Mouse (Mus musculus) CH12.LX (cell line): ENCODE results near the gene Olfr1459. TPM values are rescaled to one million over a fixed set of nuclear protein-coding genes. Genes with fewer than 3 reads are reported as not detected.

Experiments used
- DNase-seq: peaks from one replicate; pipeline ENCODE4 v3.0.0-alpha.2; 2013; ENCODE audit errors: extremely low read depth
- H3K27ac ChIP-seq: 2 replicates; pipeline ENCODE4 v1.5.1; 2012; ENCODE audit warnings: low read depth, mild to moderate bottlenecking, control low read depth, moderate library complexity; ENCODE audit not compliant: insufficient read depth
- H3K27me3 ChIP-seq: replicated peaks from 2 replicates; pipeline ENCODE3; 2012; ENCODE audit warnings: inconsistent platforms
- H3K36me3 ChIP-seq, 2 experiments: replicated peaks in 1 of 2; 2 replicates each; pipeline versions ENCODE3 to v1.6.1; 2012; ENCODE audit warnings: inconsistent platforms in 1 of 2, low read length in 1 of 2, mild to moderate bottlenecking in 1 of 2, mixed read lengths in 1 of 2, moderate library complexity in 1 of 2; ENCODE audit not compliant: control insufficient read depth in 1 of 2, insufficient read depth in 1 of 2
- H3K4me1 ChIP-seq, 2 experiments: 2 replicates each; pipeline ENCODE4 v1.6.1; 2012; ENCODE audit warnings: inconsistent platforms in 1 of 2, moderate library complexity in 1 of 2; ENCODE audit not compliant: insufficient read depth in 2 of 2, control insufficient read depth in 1 of 2
- H3K4me2 ChIP-seq: 2 replicates; pipeline ENCODE4 v1.6.1; 2012; ENCODE audit warnings: low read depth, mild to moderate bottlenecking, control low read depth; ENCODE audit not compliant: poor library complexity, insufficient read depth, severe bottlenecking
- H3K4me3 ChIP-seq, 3 experiments: fragments of 150-350 bp in 1 of 3; sonication (generic) in 1 of 3; replicated peaks in 1 of 3; 2 replicates each; pipeline versions ENCODE3 to v1.5.1; 2011 to 2012; ENCODE audit warnings: low read depth in 2 of 3, low read length in 2 of 3, mild to moderate bottlenecking in 2 of 3, moderate library complexity in 2 of 3, control low read depth in 1 of 3, improper control_type of control experiment in 1 of 3, inconsistent platforms in 1 of 3, mixed read lengths in 1 of 3; ENCODE audit not compliant: poor library complexity in 1 of 3
- H3K79me2 ChIP-seq: replicated peaks from 2 replicates; pipeline ENCODE4 v1.6.1; 2012; ENCODE audit warnings: mild to moderate bottlenecking, moderate library complexity; ENCODE audit not compliant: control insufficient read depth, poor library complexity, insufficient read depth, severe bottlenecking; ENCODE audit errors: extremely low read depth
- H3K9ac ChIP-seq: 2 replicates; pipeline ENCODE4 v1.6.1; 2012; ENCODE audit warnings: low read depth, mild to moderate bottlenecking, control low read depth, moderate library complexity; ENCODE audit not compliant: insufficient read depth
- H3K9me3 ChIP-seq: replicated peaks from 2 replicates; pipeline ENCODE3; 2012; ENCODE audit warnings: low read length, inconsistent platforms, mixed read lengths
- CTCF ChIP-seq, 2 experiments: IDR thresholded peaks in 1 of 2; conservative IDR thresholded peaks in 1 of 2; 2 replicates each; pipeline ENCODE4 v1.5.1; 2011 to 2012; ENCODE audit warnings: low read depth in 2 of 2, low read length in 2 of 2, improper control_type of control experiment in 1 of 2, inconsistent platforms in 1 of 2, mild to moderate bottlenecking in 1 of 2, moderate library complexity in 1 of 2
- MAFK ChIP-seq: IDR thresholded peaks from 2 replicates; pipeline ENCODE4 v1.6.1; 2011; ENCODE audit warnings: low read length, improper control_type of control experiment; ENCODE audit not compliant: insufficient replicate concordance
- PAX5 ChIP-seq: IDR thresholded peaks from 2 replicates; pipeline ENCODE4 v1.6.1; 2012; ENCODE audit warnings: low read length, inconsistent platforms, mixed read lengths
- POLR2AphosphoS2 ChIP-seq: IDR thresholded peaks from 2 replicates; pipeline ENCODE4 v1.6.1; 2011; ENCODE audit warnings: low read depth, low read length, improper control_type of control experiment
- TCF12 ChIP-seq: IDR thresholded peaks from 2 replicates; pipeline ENCODE4 v1.6.1; 2014; ENCODE audit warnings: low read depth, mild to moderate bottlenecking, inconsistent platforms, low read length, improper control_type of control experiment
- ZKSCAN1 ChIP-seq: IDR thresholded peaks from 2 replicates; pipeline ENCODE4 v1.6.1; 2012; ENCODE audit warnings: low read depth, inconsistent platforms, low read length, improper control_type of control experiment, borderline replicate concordance
- ZNF384 ChIP-seq: IDR thresholded peaks from 2 replicates; pipeline ENCODE4 v1.6.1; 2012; ENCODE audit warnings: low read depth, low read length, improper control_type of control experiment, inconsistent platforms
- dilution Hi-C: fragments of 300-500 bp; cut with MboI; formaldehyde crosslinking; loops from 2 replicates; pipeline ENCODE4 v1.14.3; 2020; ENCODE audit warnings: low sequenced_read_pairs; ENCODE audit not compliant: extremely low pct_unique_long_range_greater_than_20kb, extremely low pct_ligation_motif_present
- in situ Hi-C: fragments of 300-500 bp; cut with MboI; formaldehyde crosslinking; loops from 3 replicates; pipeline ENCODE4 v1.14.3; 2019; ENCODE audit warnings: low sequenced_read_pairs, low pct_ligation_motif_present, low pct_unique_long_range_greater_than_20kb, mixed read lengths
- polyA plus RNA-seq: library from polyadenylated mRNA; unstranded; fragments of >175 nt; gene quantifications from 2 replicates; pipeline ENCODE4 v1.2.1, GENCODE M21; 2012; ENCODE audit warnings: low read depth; ENCODE audit not compliant: insufficient read length
- total RNA-seq, 2 experiments: library from RNA; depleted of rRNA; stranded (reverse); fragments of 300-350 nt in 1 of 2; fragments of >200 nt in 1 of 2; gene quantifications; 2 replicates each; pipeline ENCODE4 v1.2.3; 2012 to 2014

Gene Olfr1459
- total and polyA plus RNA-seq, 3 experiments = not detected

DNA sequence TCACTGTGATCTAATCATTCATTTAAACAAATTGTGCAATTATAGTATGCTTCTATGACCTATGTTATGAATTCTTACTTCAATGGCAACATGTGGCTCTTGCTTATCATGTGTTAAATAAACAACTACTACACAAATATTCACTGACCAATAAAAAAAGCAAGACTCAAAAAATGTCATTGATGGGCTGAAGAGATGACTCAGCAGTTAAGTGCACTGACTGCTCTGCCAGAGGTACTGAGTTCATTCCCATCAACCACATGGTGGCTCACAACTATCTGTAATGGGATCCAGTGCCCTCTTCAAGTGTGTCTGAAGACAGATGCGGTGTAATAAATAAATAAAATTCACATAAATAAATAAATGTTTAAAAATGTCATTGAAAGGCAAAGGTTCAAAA lies 55.4 kb downstream of the Olfr1459 start:
- no peak overlapping the region for H3K9ac ChIP-seq
- H3K79me2 ChIP-seq = no peaks in the 10 kb centered on the region
- no peaks in the 10 kb centered on the region for H3K4me1 ChIP-seq
- dilution Hi-C loops = no loop called here
- no peak overlapping the region for H3K27ac ChIP-seq
- H3K36me3 ChIP-seq = no peaks in the 10 kb centered on the region
- TF ChIP-seq TCF12 (no peak), ZKSCAN1 (no peak), POLR2AphosphoS2 (no peak), CTCF (conservative IDR thresholded peaks at IDR 0.05 in 1 of 2, IDR thresholded peaks at IDR 0.05 in 1 of 2; ENCODE audit: low read depth in 2 of 2, low read length in 2 of 2) (no peak), PAX5 (no peak), ZNF384 (no peak), MAFK (peak; percentile 54; the same call in 1 of the 2 replicates)
- H3K4me3 ChIP-seq = no peak overlapping the region
- H3K9me3 ChIP-seq = no peaks in the 10 kb centered on the region
- H3K27me3 ChIP-seq = no peaks in the 10 kb centered on the region
- H3K4me2 ChIP-seq = no peak overlapping the region
- no peak for DNase-seq
- in situ Hi-C loops = no loop called here

Other genes with a start within 250 kb of the Olfr1459 start
- not detected in 2 replicates for gene Olfr1447, start 245.8 kb downstream of the Olfr1459 start, total RNA-seq (2012; rRNA removed)
- not detected in 2 replicates for gene Olfr1447, start 245.8 kb downstream of the Olfr1459 start, total RNA-seq (2014; rRNA removed)
- gene Olfr1447, start 245.8 kb downstream of the Olfr1459 start, polyA plus RNA-seq = not detected in 2 replicates
- gene Olfr1448, start 225.1 kb downstream of the Olfr1459 start, total RNA-seq (2012; rRNA removed) = not detected in 2 replicates
- gene Olfr1448, start 225.1 kb downstream of the Olfr1459 start, total RNA-seq (2014; rRNA removed) = not detected in 2 replicates
- not detected in 2 replicates for gene Olfr1448, start 225.1 kb downstream of the Olfr1459 start, polyA plus RNA-seq
- not detected in 2 replicates for gene Olfr1449, start 218.7 kb downstream of the Olfr1459 start, total RNA-seq (2012; rRNA removed)
- not detected in 2 replicates for gene Olfr1449, start 218.7 kb downstream of the Olfr1459 start, total RNA-seq (2014; rRNA removed)
- not detected in 2 replicates for gene Olfr1449, start 218.7 kb downstream of the Olfr1459 start, polyA plus RNA-seq
- not detected in 2 replicates for gene Olfr1450, start 199.3 kb downstream of the Olfr1459 start, total RNA-seq (2012; rRNA removed)
- not detected in 2 replicates for gene Olfr1450, start 199.3 kb downstream of the Olfr1459 start, total RNA-seq (2014; rRNA removed)
- gene Olfr1450, start 199.3 kb downstream of the Olfr1459 start, polyA plus RNA-seq = not detected in 2 replicates
- not detected in 2 replicates for gene Olfr1451, start 154.5 kb downstream of the Olfr1459 start, total RNA-seq (2012; rRNA removed)
- gene Olfr1451, start 154.5 kb downstream of the Olfr1459 start, total RNA-seq (2014; rRNA removed) = not detected in 2 replicates
- gene Olfr1451, start 154.5 kb downstream of the Olfr1459 start, polyA plus RNA-seq = not detected in 2 replicates
- gene Olfr1453, start 121.2 kb downstream of the Olfr1459 start, total RNA-seq (2012; rRNA removed) = not detected in 2 replicates
- not detected in 2 replicates for gene Olfr1453, start 121.2 kb downstream of the Olfr1459 start, total RNA-seq (2014; rRNA removed)
- not detected in 2 replicates for gene Olfr1453, start 121.2 kb downstream of the Olfr1459 start, polyA plus RNA-seq
- gene Olfr1454, start 88.9 kb downstream of the Olfr1459 start, total RNA-seq (2012; rRNA removed) = not detected in 2 replicates
- gene Olfr1454, start 88.9 kb downstream of the Olfr1459 start, total RNA-seq (2014; rRNA removed) = not detected in 2 replicates
- not detected in 2 replicates for gene Olfr1454, start 88.9 kb downstream of the Olfr1459 start, polyA plus RNA-seq
- not detected in 2 replicates for gene Olfr1457, start 51.7 kb downstream of the Olfr1459 start, total RNA-seq (2012; rRNA removed)
- not detected in 2 replicates for gene Olfr1457, start 51.7 kb downstream of the Olfr1459 start, total RNA-seq (2014; rRNA removed)
- not detected in 2 replicates for gene Olfr1457, start 51.7 kb downstream of the Olfr1459 start, polyA plus RNA-seq
- gene Olfr1458, start 42.8 kb downstream of the Olfr1459 start, total RNA-seq (2012; rRNA removed) = not detected in 2 replicates
- gene Olfr1458, start 42.8 kb downstream of the Olfr1459 start, total RNA-seq (2014; rRNA removed) = not detected in 2 replicates
- not detected in 2 replicates for gene Olfr1458, start 42.8 kb downstream of the Olfr1459 start, polyA plus RNA-seq
- not detected in 2 replicates for gene Olfr1461, start 13.5 kb upstream of the Olfr1459 start, total RNA-seq (2012; rRNA removed)
- gene Olfr1461, start 13.5 kb upstream of the Olfr1459 start, total RNA-seq (2014; rRNA removed) = not detected in 2 replicates
- not detected in 2 replicates for gene Olfr1461, start 13.5 kb upstream of the Olfr1459 start, polyA plus RNA-seq
- not detected in 2 replicates for gene Olfr1462, start 36.2 kb upstream of the Olfr1459 start, total RNA-seq (2012; rRNA removed)
- not detected in 2 replicates for gene Olfr1462, start 36.2 kb upstream of the Olfr1459 start, total RNA-seq (2014; rRNA removed)
- gene Olfr1462, start 36.2 kb upstream of the Olfr1459 start, polyA plus RNA-seq = not detected in 2 replicates
- gene Olfr1463, start 81.8 kb upstream of the Olfr1459 start, total RNA-seq (2012; rRNA removed) = not detected in 2 replicates
- gene Olfr1463, start 81.8 kb upstream of the Olfr1459 start, total RNA-seq (2014; rRNA removed) = not detected in 2 replicates
- not detected in 2 replicates for gene Olfr1463, start 81.8 kb upstream of the Olfr1459 start, polyA plus RNA-seq
- gene Olfr1465, start 166.0 kb upstream of the Olfr1459 start, total RNA-seq (2012; rRNA removed) = not detected in 2 replicates
- not detected in 2 replicates for gene Olfr1465, start 166.0 kb upstream of the Olfr1459 start, total RNA-seq (2014; rRNA removed)
- not detected in 2 replicates for gene Olfr1465, start 166.0 kb upstream of the Olfr1459 start, polyA plus RNA-seq
- not detected in 2 replicates for gene Olfr1466, start 189.3 kb upstream of the Olfr1459 start, total RNA-seq (2012; rRNA removed)
- not detected in 2 replicates for gene Olfr1466, start 189.3 kb upstream of the Olfr1459 start, total RNA-seq (2014; rRNA removed)
- not detected in 2 replicates for gene Olfr1466, start 189.3 kb upstream of the Olfr1459 start, polyA plus RNA-seq
- gene Olfr1467, start 212.7 kb upstream of the Olfr1459 start, total RNA-seq (2012; rRNA removed) = not detected in 2 replicates
- not detected in 2 replicates for gene Olfr1467, start 212.7 kb upstream of the Olfr1459 start, total RNA-seq (2014; rRNA removed)
- gene Olfr1467, start 212.7 kb upstream of the Olfr1459 start, polyA plus RNA-seq = not detected in 2 replicates